ENCODE assay signal across 27 mouse cellular contexts in genomic region chr8:61043874-61044273, GRCm38 (mm10). TPM values are rescaled to one million over a fixed set of nuclear protein-coding genes. Genes with fewer than 3 reads are reported as not detected.
DNase-seq lines count a peak whose midpoint lies in the region; ATAC-seq and TF ChIP-seq lines count a peak whose summit lies in the region.
"Had no signal": no experiment of that assay in that cellular context is flagged by ENCODE, and none has a peak within 500 bp of the region (broad histone marks: within the 10 kb centered on the region; RNA-seq: fewer than 3 reads in every experiment).

No protein-coding gene starts in this region.

- no peak for ATAC-seq in liver, postnatal 0 days
- peak; percentile 90 for ATAC-seq in liver, embryonic 13.5 days (ENCODE audit: low read depth)
- ATAC-seq: forebrain, embryonic 13.5 days; forebrain, embryonic 16.5 days; hindbrain, postnatal 0 days; inflammation-experienced regulatory T-cells, adult 6 months; Patski had no signal

- WGBS in liver, postnatal 0 days (ENCODE audit: insufficient replicate concordance), result 77% methylated on average over 4 of the region's 4 CpGs
- WGBS in liver, embryonic 13.5 days (ENCODE audit: insufficient replicate concordance), result 30% methylated on average over 4 of the region's 4 CpGs

- H3K4me1 ChIP-seq in liver, postnatal 0 days (ENCODE audit: insufficient read depth), result no peaks in the 10 kb centered on the region
- peaks cover 21% of the 10 kb centered on the region for H3K4me1 ChIP-seq in liver, embryonic 13.5 days (replicated peaks)
- H3K4me1 ChIP-seq: forebrain, embryonic 10.5 days; heart, embryonic 13.5 days had no signal

- H3K4me2 ChIP-seq in liver, postnatal 0 days (ENCODE audit: low read depth, low read length), result no peak overlapping the region
- H3K4me2 ChIP-seq in liver, embryonic 13.5 days, result no peak overlapping the region
- H3K4me2 ChIP-seq: forebrain, embryonic 13.5 days; heart, embryonic 13.5 days; hindbrain, embryonic 14.5 days had no signal

- DNase-seq in liver, result peak; percentile 46
- DNase-seq in liver, postnatal 0 days, result no peak
- DNase-seq in c-Kit-positive CD71-positive TER-119-positive erythroid progenitor cells, embryonic 14.5 days (ENCODE audit: low spot score), result peak; percentile 50
- DNase-seq in liver, embryonic 13.5 days, result peak; percentile 44
- DNase-seq in cerebellum, postnatal 14 days, result no peak
- DNase-seq in left cerebral cortex, postnatal 25 days (ENCODE audit: low spot score in 2 of 2), result no peak
- DNase-seq: adrenal gland, postnatal 10 days; adrenal gland, postnatal 36 days; B cell, adult 2 months; cerebellum, adult 11-12 months; cerebellum, adult 8-10 months; cerebellum, postnatal 10 days; gastrocnemius, postnatal 10 days; gastrocnemius, postnatal 36 days; heart, adult 11 months; heart, postnatal 14 days; heart, postnatal 4 days had no signal

- TF ChIP-seq EP300 in liver, postnatal 0 days (IDR thresholded peaks at IDR 0.05; ENCODE audit: low read depth), result no peak

- no peak overlapping the region for H3K4me3 ChIP-seq in liver, postnatal 0 days (ENCODE audit: low read depth, low read length)
- H3K4me3 ChIP-seq in liver, embryonic 13.5 days (replicated peaks), result no peak overlapping the region
- H3K4me3 ChIP-seq: forebrain, embryonic 10.5 days; forebrain, embryonic 13.5 days; heart, embryonic 13.5 days had no signal

- no peaks in the 10 kb centered on the region for H3K27me3 ChIP-seq in liver, postnatal 0 days (ENCODE audit: insufficient read depth, low read length)
- H3K27me3 ChIP-seq in liver, embryonic 13.5 days, result no peaks in the 10 kb centered on the region
- H3K27me3 ChIP-seq: CH12.LX; forebrain, embryonic 13.5 days; heart, embryonic 13.5 days; Patski had no signal

- intact Hi-C loops in left cerebral cortex, postnatal 25 days (cut with DNase I), result loop anchor here (2.0 to 10.0 kb wide), 2 partner anchors 473 to 539 kb away; partner anchors contain the start of genes Aadat and Gm10283

- no peaks in the 10 kb centered on the region for H3K9me3 ChIP-seq in liver, postnatal 0 days (ENCODE audit: low read length)
- H3K9me3 ChIP-seq in liver, embryonic 13.5 days (replicated peaks), result no peaks in the 10 kb centered on the region
- H3K9me3 ChIP-seq: forebrain, embryonic 10.5 days; forebrain, embryonic 13.5 days; G1E; heart, embryonic 13.5 days had no signal

- no peak overlapping the region for H3K27ac ChIP-seq in liver, postnatal 0 days (ENCODE audit: low read depth)
- H3K27ac ChIP-seq in liver, embryonic 13.5 days, result peak overlapping the region; percentile 55; the same call in 1 of the 2 replicates
- H3K27ac ChIP-seq: forebrain, embryonic 10.5 days; forebrain, embryonic 13.5 days; heart, embryonic 13.5 days; hindbrain, embryonic 14.5 days; hindbrain, postnatal 0 days had no signal

- H3K36me3 ChIP-seq in liver, postnatal 0 days (replicated peaks; ENCODE audit: insufficient read depth, low read length), result peaks cover 4% of the 10 kb centered on the region; the same call in 1 of the 2 replicates
- H3K36me3 ChIP-seq in liver, embryonic 13.5 days, result no peaks in the 10 kb centered on the region

- H3K9ac ChIP-seq in liver, postnatal 0 days (replicated peaks), result no peak overlapping the region
- no peak overlapping the region for H3K9ac ChIP-seq in liver, embryonic 13.5 days
- H3K9ac ChIP-seq: forebrain, embryonic 13.5 days; heart, embryonic 13.5 days; hindbrain, embryonic 14.5 days had no signal

- TF ChIP-seq CTCF in liver, postnatal 0 days (IDR thresholded peaks at IDR 0.05; ENCODE audit: low read depth), result no peak

RNA-seq across cellular contexts. Expression of gene Nek1, which starts 50.9 kb away (rescaled TPM):
- 3.4 and 4.4 TPM in 2 replicates for polyA plus RNA-seq in liver, postnatal 0 days (2015; fragmentation: Nextera tagmentation; extraction: Ambion mirVana)
- 9.2 and 11.9 TPM in 2 replicates for polyA plus RNA-seq in liver, embryonic 13.5 days (2015; fragmentation: Nextera tagmentation; extraction: Ambion mirVana)
- 10 to 100 TPM; 23.0 to 30.4 TPM for total RNA-seq in left cerebral cortex, postnatal 25 days (2021)

Comparison
In these comparisons a context has a peak if more than half of its experiments do, and no peak if none do; other contexts are left out.
1. DNase-seq: peak in liver (single experiment), c-Kit-positive CD71-positive TER-119-positive erythroid progenitor cells, embryonic 14.5 days (single experiment) and liver, embryonic 13.5 days (single experiment); none in liver, postnatal 0 days (single experiment), cerebellum, postnatal 14 days (0 of 2) and left cerebral cortex, postnatal 25 days (0 of 2).